Mouse (Mus musculus): ENCODE data around the gene Prdx5.

Gene Prdx5

DNA sequence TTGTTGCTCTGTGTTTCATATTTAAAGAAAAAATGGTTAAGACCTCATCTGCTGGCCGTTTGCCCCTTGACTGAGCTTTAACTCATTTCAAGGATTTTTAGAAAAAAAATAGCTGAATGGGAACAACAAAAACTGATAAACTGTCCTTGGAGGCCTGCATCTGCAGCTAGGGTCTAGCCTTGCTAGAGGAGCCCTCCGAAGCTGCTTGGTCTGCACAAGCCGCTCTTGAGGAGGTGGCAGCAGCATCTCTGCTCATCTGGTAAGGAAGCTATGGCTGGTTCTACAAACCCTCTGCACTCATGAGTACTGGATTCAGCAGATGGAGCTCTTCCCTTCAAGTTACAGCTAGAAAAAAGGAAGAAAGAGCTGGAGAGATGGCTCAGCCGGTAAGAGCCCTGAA lies 31.9 kb downstream of the Prdx5 start:
- DNase-seq (ENCODE audit: low read depth, low spot score), result no peak

- DNase-seq (ENCODE audit: low read depth, low spot score), result no peak
These were observed 33.1 kb downstream of the Prdx5 start for GRCm38 (mm10) chr19:6876799-6877198.

DNA sequence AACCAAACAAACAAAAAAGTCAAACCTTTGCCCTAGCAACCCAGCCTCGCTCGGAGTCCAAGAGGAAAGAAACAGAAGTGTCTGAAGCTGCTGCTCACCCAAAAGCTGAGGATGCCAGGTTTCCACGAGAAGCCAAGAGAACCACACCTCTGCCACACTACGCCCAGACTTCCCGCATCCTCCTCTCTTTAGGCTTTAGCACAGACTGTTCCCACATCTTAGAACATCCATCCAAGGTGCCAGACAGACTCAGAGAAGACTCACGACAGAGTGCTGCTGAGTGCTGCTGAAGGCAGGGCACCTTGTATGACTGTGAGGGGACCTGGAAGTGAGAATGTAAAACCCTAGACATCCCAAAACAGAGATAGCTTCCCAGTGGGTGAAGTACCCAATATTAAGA lies 34.1 kb downstream of the Prdx5 start:
- no peak for DNase-seq (ENCODE audit: low read depth, low spot score)

DNA sequence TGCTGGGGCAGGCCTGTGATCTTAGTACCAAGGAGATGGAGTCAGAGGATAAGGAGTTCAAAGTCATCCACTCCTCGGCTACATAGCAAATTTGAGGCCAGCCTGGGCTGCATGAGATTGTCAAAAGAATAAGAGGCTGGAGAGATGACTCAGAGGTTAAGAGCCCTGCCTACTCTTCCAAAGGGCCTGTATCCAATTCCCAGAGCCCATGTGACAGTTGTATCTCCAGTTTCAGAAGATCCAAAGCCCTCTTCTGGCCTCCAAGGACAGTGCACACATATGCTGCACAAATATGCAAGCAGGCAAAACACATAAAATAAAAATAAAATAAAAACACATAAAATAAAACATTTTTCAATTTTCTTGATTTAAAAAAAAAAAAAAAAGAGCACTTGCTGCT lies 35.6 kb downstream of the Prdx5 start:
- no peak for DNase-seq (ENCODE audit: low read depth, low spot score)

DNA sequence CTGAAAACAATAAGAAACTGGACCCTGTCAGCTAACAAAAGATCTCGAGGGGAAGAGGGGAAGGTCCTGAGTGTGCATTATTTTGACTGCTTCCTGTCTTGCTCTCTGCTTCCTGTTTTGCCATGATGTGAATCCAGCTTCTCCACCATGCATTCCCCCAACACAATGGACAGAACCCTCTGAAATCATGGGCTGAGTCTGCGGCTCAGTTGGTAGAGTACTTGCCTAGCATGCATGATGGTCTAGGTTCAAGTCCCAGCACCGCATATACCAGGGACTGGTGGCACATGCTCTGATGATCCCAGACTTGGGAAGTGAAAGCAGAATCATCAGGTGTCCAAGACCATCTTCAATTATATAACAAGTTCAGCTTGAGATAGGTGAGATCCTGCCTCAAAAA lies 37.2 kb downstream of the Prdx5 start:
- DNase-seq (ENCODE audit: low read depth, low spot score), result no peak

DNA sequence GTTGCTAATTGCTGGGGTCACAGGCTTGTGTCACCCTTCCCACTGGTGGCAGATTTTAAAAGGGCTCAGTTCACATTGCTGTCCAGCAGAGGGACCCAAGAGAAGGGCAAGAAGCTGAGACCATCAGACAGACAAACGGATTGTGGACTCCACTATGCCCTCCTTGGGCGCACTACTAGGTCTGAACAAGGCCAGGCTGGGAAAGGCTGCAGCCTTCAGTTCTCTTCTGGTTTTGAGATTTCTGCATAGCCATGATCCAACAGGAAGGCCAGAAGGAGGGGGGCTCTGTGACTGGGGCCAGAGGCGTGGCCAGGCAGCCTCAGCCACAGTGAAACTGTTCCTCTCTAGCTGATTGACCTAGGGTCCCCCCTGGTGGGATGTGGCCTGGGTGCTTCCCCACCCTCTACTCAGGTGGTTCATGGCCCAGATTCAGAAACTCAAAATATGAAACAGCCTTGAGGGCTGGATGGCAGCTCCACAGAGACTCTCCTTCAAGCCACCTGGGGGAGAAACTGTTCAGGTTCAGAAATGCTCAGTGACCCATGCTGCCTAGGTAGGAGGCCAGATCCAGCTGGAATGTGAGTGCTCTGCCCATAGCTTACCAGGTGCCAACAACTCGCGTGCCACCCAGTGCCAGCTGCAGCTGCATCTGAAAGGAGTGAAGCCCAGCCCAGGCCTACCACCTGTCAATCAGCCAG lies 38.2 kb downstream of the Prdx5 start:
- DNase-seq (ENCODE audit: low read depth, low spot score), result peak; percentile 70

- DNase-seq (ENCODE audit: low read depth, low spot score), result peak; percentile 68
These were observed 40.6 kb downstream of the Prdx5 start for GRCm38 (mm10) chr19:6869355-6869754.

GRCm38 (mm10) chr19:6861451-6861850 lies 48.5 kb downstream of the Prdx5 start:
- no peak for DNase-seq (ENCODE audit: low read depth, low spot score)

DNA sequence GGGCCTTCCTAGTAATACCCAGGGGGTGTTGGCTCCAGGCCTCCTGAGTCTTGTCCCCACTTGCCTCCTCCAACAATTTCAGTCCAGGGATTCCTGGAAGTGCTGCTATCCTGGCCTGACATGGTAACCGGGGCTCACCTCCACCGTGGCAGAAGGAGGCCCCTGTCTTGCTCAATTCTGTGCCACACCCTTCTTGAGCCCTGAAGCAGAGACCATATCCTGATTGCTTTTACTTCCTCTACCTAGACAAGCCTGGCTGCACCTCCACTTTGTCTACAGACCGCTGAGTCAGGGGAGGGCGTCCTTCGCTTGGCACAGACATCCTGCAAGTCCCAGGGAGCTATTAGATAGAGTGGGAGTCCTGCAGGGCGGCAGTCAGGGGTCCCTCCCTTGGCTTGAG lies 49.2 kb downstream of the Prdx5 start:
- DNase-seq (ENCODE audit: low read depth, low spot score), result no peak

- DNase-seq (ENCODE audit: low read depth, low spot score), result no peak
These were observed 49.9 kb downstream of the Prdx5 start for GRCm38 (mm10) chr19:6859971-6860370.

DNA sequence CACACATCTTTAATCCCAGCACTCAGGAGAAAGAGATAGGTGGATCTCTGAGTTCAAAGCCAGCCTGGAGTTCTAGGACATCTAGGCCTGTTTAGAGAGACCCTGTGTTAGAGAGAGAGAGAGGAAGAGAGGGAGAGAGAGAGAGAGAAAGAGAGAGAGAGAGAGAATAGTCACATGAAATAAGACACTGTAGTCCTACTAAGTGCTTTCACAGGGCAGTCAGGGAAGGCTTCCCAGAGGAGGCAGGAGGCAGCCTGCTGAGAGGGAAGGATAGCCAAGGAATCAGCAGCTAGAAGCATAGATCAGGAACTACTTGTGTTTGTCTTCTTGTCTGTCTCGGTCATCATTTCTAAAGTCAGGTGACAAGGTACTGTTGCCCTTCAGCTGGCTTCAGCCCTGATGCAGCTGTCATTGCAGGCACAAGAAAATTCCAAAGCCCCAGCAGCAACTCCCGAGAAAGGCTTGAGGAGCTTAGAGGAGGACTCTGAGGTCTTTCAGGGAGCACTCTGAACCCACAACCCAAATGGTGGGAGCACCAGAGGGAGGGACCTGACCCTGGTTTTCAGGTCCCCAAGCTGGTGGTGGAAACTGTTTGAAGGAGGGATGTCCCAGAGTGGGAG lies 50.8 kb downstream of the Prdx5 start:
- DNase-seq (ENCODE audit: low read depth, low spot score), result no peak

DNA sequence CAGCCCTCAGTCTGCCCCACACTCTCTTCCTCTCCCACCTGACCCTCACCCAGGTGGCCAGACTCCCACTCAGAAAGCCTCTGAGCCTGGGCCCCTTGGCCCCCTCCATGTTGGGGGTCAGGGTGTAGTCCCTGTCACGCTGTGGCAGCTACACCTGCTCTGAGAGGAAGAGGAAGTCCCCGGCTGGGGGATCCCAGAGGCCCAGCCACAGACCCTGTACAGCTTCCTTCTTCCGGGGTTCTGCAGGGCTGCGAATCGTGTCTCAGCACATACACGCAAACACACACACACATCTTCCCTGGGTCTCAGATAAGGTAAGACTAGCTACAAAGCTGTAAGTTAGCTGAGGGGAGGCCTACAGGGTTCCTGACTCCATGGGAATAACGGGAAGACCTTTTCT lies 51.9 kb downstream of the Prdx5 start, which contains the start of gene Ccdc88b:
Ccdc88b (minus strand) TSS at position 181 of the 400 bp plus-strand sequence.
- no peak for DNase-seq (ENCODE audit: low read depth, low spot score)

- DNase-seq (ENCODE audit: low read depth, low spot score), result no peak
These were observed 52.4 kb downstream of the Prdx5 start for GRCm38 (mm10) chr19:6857391-6858005.

DNA sequence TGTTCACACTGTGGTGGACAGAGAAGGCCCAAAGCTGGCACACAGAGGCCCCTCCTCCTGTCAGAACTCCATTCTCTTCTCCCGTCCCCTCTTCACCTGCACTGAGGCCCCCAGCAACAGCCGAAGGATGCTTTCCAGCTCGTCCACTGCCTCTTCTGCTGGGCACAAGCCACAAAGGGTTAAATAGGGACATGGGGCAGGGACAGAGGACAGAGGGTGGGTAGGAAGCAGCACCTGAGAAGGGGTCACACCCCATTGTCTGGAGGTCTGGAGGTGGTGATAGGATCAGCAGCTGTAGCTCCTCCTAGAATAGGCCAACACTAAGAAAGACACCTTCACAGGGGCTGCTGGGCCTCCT lies 52.9 kb downstream of the Prdx5 start:
- DNase-seq (ENCODE audit: low read depth, low spot score), result no peak

Data from ES-CJ7 (cell line).